Mouse (Mus musculus) lung, postnatal 14 days (tissue): Measurements from ENCODE around the gene Cadm2.

Source experiments
- DNase-seq: peaks from one replicate; pipeline ENCODE4 v3.0.0; 2021

The Cadm2 gene

GRCm38 (mm10) chr16:66651013-66651362 is 969.7 kb downstream of the Cadm2 start:
- DNase-seq = no peak

- DNase-seq = no peak
Measured at GRCm38 (mm10) chr16:66650348-66651012, 970.2 kb downstream of the Cadm2 start.

DNA sequence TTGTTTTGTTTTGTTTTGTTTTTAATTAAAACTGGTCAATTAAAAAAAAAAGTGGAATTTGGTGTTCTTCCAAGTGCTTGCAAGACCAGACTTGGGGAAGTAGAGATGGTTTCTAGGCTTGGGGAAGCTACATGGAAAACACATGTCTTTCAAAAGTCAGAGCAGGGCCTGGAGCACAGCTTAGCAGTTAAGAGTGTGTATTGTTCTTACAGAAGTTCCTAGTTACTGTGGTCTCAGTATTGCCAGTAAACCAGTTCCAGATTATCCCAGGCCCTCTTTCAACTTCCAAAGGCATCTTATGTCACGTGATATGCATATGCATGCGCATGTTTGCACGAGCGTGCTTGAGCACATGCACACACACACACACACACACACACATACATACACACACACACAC is 972.9 kb downstream of the Cadm2 start:
- no peak for DNase-seq

DNA sequence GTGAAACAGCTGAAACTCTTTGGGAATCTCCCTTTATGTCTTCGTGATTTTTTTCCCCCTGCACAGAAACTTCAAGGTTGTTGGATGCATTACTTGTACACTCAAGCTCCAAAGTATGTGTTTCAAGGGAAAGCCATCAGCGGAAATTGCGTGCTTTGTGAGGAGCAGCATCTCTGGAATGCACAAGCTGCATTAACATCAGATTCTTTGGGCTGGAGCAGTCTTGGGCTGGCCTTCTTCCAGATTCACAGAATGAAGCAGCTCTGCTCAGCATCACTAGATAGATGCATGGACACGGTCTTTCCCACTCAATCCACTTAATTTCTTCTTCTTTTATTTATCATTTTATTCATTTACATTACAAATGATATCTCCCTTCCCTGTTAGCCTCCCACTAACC is 977.1 kb downstream of the Cadm2 start:
- DNase-seq = no peak

GRCm38 (mm10) chr16:66627527-66627926 is 993.2 kb downstream of the Cadm2 start:
- no peak for DNase-seq

- DNase-seq = no peak
Measured at GRCm38 (mm10) chr16:66622423-66622822, 998.3 kb downstream of the Cadm2 start.

GRCm38 (mm10) chr16:66612624-66613023 is 1008.1 kb downstream of the Cadm2 start:
- no peak for DNase-seq
